Mouse (Mus musculus): ENCODE results near the gene Obox8.
A peak's percentile ranks its signal among the peaks of the same experiment; 100 is the strongest.

Obox8 gene

DNA sequence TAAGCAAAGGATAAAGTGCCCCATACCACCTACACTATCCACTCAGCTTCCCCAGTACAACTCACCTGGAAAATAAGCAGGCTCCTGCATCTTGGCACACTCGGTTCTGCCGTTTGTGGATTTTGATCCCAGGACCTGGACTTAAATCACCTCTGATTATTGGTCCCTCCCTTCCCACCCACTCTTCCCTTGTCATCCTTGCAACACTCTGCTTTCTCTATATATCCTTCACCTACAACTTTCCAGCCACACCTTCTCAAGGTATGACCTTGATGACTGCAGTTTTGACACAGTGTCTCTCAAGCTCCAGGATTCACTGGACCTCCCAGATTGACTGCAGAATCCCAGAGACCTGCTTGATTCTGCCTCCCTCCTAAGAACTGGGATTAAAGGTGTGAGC lies at the start of gene Obox8:
Gene Obox8 (minus strand): TSS at position 101 of the 400 bp plus-strand sequence.
- no peak for DNase-seq

- peak; percentile 17 for DNase-seq
Measured at GRCm38 (mm10) chr7:14317209-14317608, 16.1 kb downstream of the Obox8 start.

GRCm38 (mm10) chr7:14308671-14309070 lies 24.7 kb downstream of the Obox8 start:
- DNase-seq, result no peak

- DNase-seq, result no peak
Measured at GRCm38 (mm10) chr7:14307571-14307970, 25.8 kb downstream of the Obox8 start.

Data from right cerebral cortex, adult 18-20 months (tissue).